Mouse (Mus musculus) C2C12 (cell line): ENCODE results near the gene Trappc6a. TPM values are rescaled to one million over a fixed set of nuclear protein-coding genes. Genes with fewer than 3 reads are reported as not detected.

Experiments used
- H3K27me3 ChIP-seq: one replicate; pipeline ENCODE4 v1.6.1; 2011; ENCODE audit not compliant: control insufficient read depth, insufficient read depth, insufficient read length
- H3K36me3 ChIP-seq: one replicate; pipeline ENCODE4 v1.6.1; 2011; ENCODE audit not compliant: control insufficient read depth, insufficient read depth
- H3K4me3 ChIP-seq: one replicate; pipeline ENCODE4 v1.5.1; 2011; ENCODE audit warnings: mild to moderate bottlenecking, control low read depth; ENCODE audit not compliant: poor library complexity, insufficient read depth, severe bottlenecking
- H3K79me2 ChIP-seq: one replicate; pipeline ENCODE4 v1.6.1; 2011; ENCODE audit not compliant: control insufficient read depth, insufficient read depth
- H3K79me3 ChIP-seq: one replicate; pipeline ENCODE4 v1.6.1; 2011; ENCODE audit warnings: low read depth, control low read depth
- H3ac ChIP-seq: one replicate; pipeline ENCODE3; 2011; ENCODE audit warnings: low read depth; ENCODE audit not compliant: control insufficient read depth, insufficient read length
- CEBPB ChIP-seq: IDR thresholded peaks from one replicate; pipeline ENCODE4 v1.6.1; 2011; ENCODE audit warnings: low read depth, mild to moderate bottlenecking, control low read depth, moderate library complexity
- CTCF ChIP-seq: IDR thresholded peaks from one replicate; pipeline ENCODE4 v1.5.1; 2011; ENCODE audit not compliant: control insufficient read depth, insufficient read depth, insufficient read length
- FOSL1 ChIP-seq: IDR thresholded peaks from one replicate; pipeline ENCODE4 v1.8.0; 2011; ENCODE audit warnings: mild to moderate bottlenecking, low read length; ENCODE audit not compliant: poor library complexity, insufficient read depth, severe bottlenecking
- MAX ChIP-seq: IDR thresholded peaks from one replicate; pipeline ENCODE4 v1.6.1; 2011; ENCODE audit warnings: mild to moderate bottlenecking, control low read depth
- MYOD1 ChIP-seq: IDR thresholded peaks from one replicate; pipeline ENCODE4 v1.6.1; 2011; ENCODE audit warnings: low read depth; ENCODE audit not compliant: control insufficient read depth, insufficient read length
- MYOG ChIP-seq: IDR thresholded peaks from one replicate; pipeline ENCODE4 v1.6.1; 2011; ENCODE audit not compliant: control insufficient read depth, insufficient read length; ENCODE audit errors: extremely low read depth
- USF1 ChIP-seq: IDR thresholded peaks from one replicate; pipeline ENCODE4 v1.6.1; 2011; ENCODE audit warnings: low read depth, mild to moderate bottlenecking, control low read depth, moderate library complexity
- polyA plus RNA-seq: library from polyadenylated mRNA; unstranded; fragments of >200 nt; fragmentation: generic; extraction: Trizol; gene quantifications from one replicate; pipeline ENCODE4 v1.2.1, GENCODE M21; 2012; ENCODE audit warnings: missing spikeins

Gene Trappc6a
- polyA plus RNA-seq, 1 experiment = 23.2 TPM

DNA sequence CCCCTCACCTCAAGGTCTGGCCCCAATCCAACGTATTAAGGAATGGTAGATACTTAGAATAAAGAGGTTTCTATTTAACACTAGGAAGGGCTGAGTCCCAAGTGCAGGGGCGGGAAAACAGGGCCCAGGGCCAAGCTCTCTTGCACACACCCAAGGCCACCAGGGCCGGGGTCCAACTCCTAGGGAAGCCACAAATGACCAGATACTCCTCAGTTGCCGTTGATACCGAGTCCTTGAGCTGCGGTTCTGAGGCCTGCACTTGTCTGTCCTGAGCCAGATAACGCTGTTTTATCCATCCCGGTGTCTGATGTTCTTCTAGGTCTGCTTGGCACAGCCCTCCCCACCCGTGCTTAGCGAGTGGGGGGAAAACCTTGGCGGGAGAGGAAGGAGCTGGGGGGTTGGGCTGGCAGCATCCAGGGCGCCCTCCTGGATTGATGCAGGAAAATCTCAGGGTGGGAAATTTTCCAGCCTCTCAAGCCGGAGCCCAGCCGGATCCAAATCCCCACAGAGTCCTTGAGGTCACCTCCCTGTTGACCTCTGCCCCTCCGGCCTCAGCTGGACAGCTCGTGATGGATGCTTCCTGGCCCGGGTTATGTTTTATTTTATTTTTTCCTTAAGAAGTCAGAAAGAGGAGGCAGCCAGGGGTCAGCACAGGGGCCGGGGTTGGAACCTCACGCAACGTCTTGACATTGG, 12.5 kb upstream of the Trappc6a start:
- Histone ChIP-seq H3K36me3 (no peaks in the 10 kb centered on the region), H3K79me2 (no peaks in the 10 kb centered on the region), H3K4me3 (no peak overlapping the region), H3K79me3 (no peaks in the 10 kb centered on the region), H3ac (no peak overlapping the region), H3K27me3 (peaks cover 44% of the 10 kb centered on the region)
- TF ChIP-seq MYOD1 = no peak
- TF ChIP-seq USF1 = no peak
- TF ChIP-seq FOSL1 = no peak
- TF ChIP-seq MYOG = no peak
- TF ChIP-seq MAX = no peak
- no peak for TF ChIP-seq CEBPB
- TF ChIP-seq CTCF = no peak

DNA sequence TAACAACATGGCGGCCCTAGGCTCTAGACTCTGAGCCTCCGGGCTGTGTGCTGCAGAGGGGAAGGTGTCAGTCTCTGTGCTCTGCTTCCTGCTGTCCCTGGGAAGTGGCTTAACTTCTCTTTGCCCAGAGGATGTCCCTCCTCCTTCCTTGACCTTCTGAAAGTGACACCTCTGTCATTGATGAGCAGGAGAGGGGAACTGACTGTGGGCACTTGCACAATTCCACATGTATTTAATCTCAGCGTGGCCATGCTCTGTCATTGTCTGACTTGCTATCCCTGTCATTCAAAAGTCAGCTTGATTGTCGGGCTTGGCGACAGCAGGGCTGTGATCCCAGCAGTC, 12.0 kb upstream of the Trappc6a start:
- TF ChIP-seq CTCF = no peak
- no peak for TF ChIP-seq MYOG
- no peak for TF ChIP-seq USF1
- no peak for TF ChIP-seq MYOD1
- TF ChIP-seq MAX = no peak
- H3ac ChIP-seq = no peak overlapping the region
- peaks cover 41% of the 10 kb centered on the region for H3K27me3 ChIP-seq
- H3K36me3 ChIP-seq = no peaks in the 10 kb centered on the region
- H3K79me3 ChIP-seq = no peaks in the 10 kb centered on the region
- no peak overlapping the region for H3K4me3 ChIP-seq
- no peaks in the 10 kb centered on the region for H3K79me2 ChIP-seq

DNA sequence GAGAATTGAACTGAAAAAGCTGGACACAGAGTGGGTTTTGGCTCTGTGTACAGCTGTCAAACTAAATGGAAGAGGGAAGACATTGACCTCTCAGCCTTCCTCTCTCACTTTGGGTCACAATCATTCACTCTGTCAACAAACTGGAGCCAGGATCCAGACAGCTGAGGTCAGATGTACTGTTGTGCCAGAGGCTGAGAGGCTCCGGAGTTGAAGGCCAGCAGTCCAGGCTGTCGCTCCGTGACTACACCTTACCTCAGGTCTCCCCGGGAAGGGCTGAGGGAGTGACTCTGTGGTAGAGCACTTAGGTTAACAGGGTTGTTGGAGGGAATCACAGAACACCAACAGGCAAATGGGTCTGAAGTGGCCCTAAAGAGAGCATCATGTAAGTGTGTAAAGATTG, 9.9 kb upstream of the Trappc6a start:
- peaks cover 25% of the 10 kb centered on the region for H3K27me3 ChIP-seq
- TF ChIP-seq USF1 (no peak), FOSL1 (no peak), MYOG (no peak), MAX (no peak), CEBPB (no peak), MYOD1 (no peak), CTCF (no peak)
- H3K79me3 ChIP-seq = no peaks in the 10 kb centered on the region
- no peaks in the 10 kb centered on the region for H3K36me3 ChIP-seq
- H3K79me2 ChIP-seq = no peaks in the 10 kb centered on the region
- H3K4me3 ChIP-seq = no peak overlapping the region
- H3ac ChIP-seq = no peak overlapping the region

- no peak overlapping the region for H3K4me3 ChIP-seq
- no peak overlapping the region for H3ac ChIP-seq
- no peaks in the 10 kb centered on the region for H3K79me2 ChIP-seq
- no peaks in the 10 kb centered on the region for H3K79me3 ChIP-seq
- H3K36me3 ChIP-seq = no peaks in the 10 kb centered on the region
- peaks cover 8% of the 10 kb centered on the region for H3K27me3 ChIP-seq
- TF ChIP-seq USF1 (no peak), CEBPB (no peak), MAX (no peak), CTCF (no peak), MYOD1 (no peak), MYOG (no peak), FOSL1 (no peak)
Measured at GRCm38 (mm10) chr7:19500420-19501363, 7.5 kb upstream of the Trappc6a start.

GRCm38 (mm10) chr7:19501658-19502057, 6.5 kb upstream of the Trappc6a start:
- H3K79me2 ChIP-seq = no peaks in the 10 kb centered on the region
- H3K4me3 ChIP-seq = no peak overlapping the region
- no peak for TF ChIP-seq MAX
- TF ChIP-seq FOSL1 = no peak
- TF ChIP-seq CEBPB = no peak
- no peak for TF ChIP-seq CTCF
- TF ChIP-seq MYOG = no peak
- TF ChIP-seq USF1 = no peak
- no peak for TF ChIP-seq MYOD1
- H3K79me3 ChIP-seq = no peaks in the 10 kb centered on the region
- no peaks in the 10 kb centered on the region for H3K36me3 ChIP-seq
- H3ac ChIP-seq = no peak overlapping the region
- H3K27me3 ChIP-seq = no peaks in the 10 kb centered on the region
